Mouse (Mus musculus) megakaryocyte, embryonic 14.5 days (primary cell): ENCODE measurements at regions not wholly inside any gene's neighbourhood (a gene's known extent, or its start where the extent isn't known, plus 50 kb on each side); places are given as distances from the start of the nearest gene placed in this dataset.

Experiments used
- FLI1 ChIP-seq: IDR thresholded peaks from 2 replicates; pipeline ENCODE4 v1.6.1; 2012; ENCODE audit warnings: low read length, inconsistent platforms, mixed read lengths
- GATA1 ChIP-seq: IDR thresholded peaks from 3 replicates; pipeline ENCODE4 v1.6.1; 2012; ENCODE audit warnings: mixed read lengths, low read length, inconsistent platforms, borderline replicate concordance

GRCm38 (mm10) chr3:8739299-8739698 lies 870.6 kb downstream of the Zfp704 start:
- TF ChIP-seq GATA1, result no peak
- TF ChIP-seq FLI1, result no peak
